Mouse (Mus musculus) ES-Bruce4 (cell line): ENCODE data around the gene Atp5c1. TPM values are rescaled to one million over a fixed set of nuclear protein-coding genes. Genes with fewer than 3 reads are reported as not detected.

Source experiments
- H3K27ac ChIP-seq: 2 replicates; pipeline ENCODE4 v1.5.1; 2012; ENCODE audit warnings: low read length, inconsistent platforms; ENCODE audit not compliant: insufficient read depth
- H3K27me3 ChIP-seq: 2 replicates; pipeline ENCODE4 v1.6.1; 2012; ENCODE audit warnings: mild to moderate bottlenecking, low read length, inconsistent platforms; ENCODE audit not compliant: control insufficient read depth, poor library complexity, insufficient read depth, severe bottlenecking
- H3K36me3 ChIP-seq: 2 replicates; pipeline ENCODE4 v1.6.1; 2012; ENCODE audit warnings: inconsistent platforms, mild to moderate bottlenecking, low read length, moderate library complexity; ENCODE audit not compliant: control insufficient read depth, poor library complexity, insufficient read depth, severe bottlenecking
- H3K4me1 ChIP-seq: one replicate; pipeline ENCODE4 v1.8.1; 2011; ENCODE audit warnings: low read length; ENCODE audit not compliant: control insufficient read depth, insufficient read depth
- H3K4me3 ChIP-seq: 2 replicates; pipeline ENCODE4 v1.5.1; 2011; ENCODE audit warnings: low read depth, mild to moderate bottlenecking, low read length
- H3K9ac ChIP-seq: 2 replicates; pipeline ENCODE4 v1.6.1; 2012; ENCODE audit warnings: low read depth, mild to moderate bottlenecking, inconsistent platforms; ENCODE audit not compliant: poor library complexity, severe bottlenecking
- H3K9me3 ChIP-seq: replicated peaks from 2 replicates; pipeline ENCODE4 v1.6.1; 2012; ENCODE audit warnings: mild to moderate bottlenecking, low read length, inconsistent platforms; ENCODE audit not compliant: control insufficient read depth, poor library complexity, insufficient read depth, severe bottlenecking
- CTCF ChIP-seq: IDR thresholded peaks from one replicate; pipeline ENCODE4 v1.8.1; 2011; ENCODE audit warnings: low read depth, low read length
- EP300 ChIP-seq: IDR thresholded peaks from 2 replicates; pipeline ENCODE4 v1.6.1; 2011; ENCODE audit warnings: low read depth, low read length; ENCODE audit not compliant: insufficient read depth
- POLR2A ChIP-seq: IDR thresholded peaks from one replicate; pipeline ENCODE4 v1.8.1; 2011; ENCODE audit warnings: low read length; ENCODE audit not compliant: insufficient read depth
- polyA plus RNA-seq: library from polyadenylated mRNA; stranded (reverse); fragments of >200 nt; gene quantifications from 2 replicates; pipeline ENCODE4 v1.2.4, GENCODE M21; 2011; ENCODE audit warnings: low read depth; ENCODE audit not compliant: missing spikeins, insufficient read depth, insufficient read length

Gene Atp5c1
- polyA plus RNA-seq, 1 experiment: 452 TPM

DNA sequence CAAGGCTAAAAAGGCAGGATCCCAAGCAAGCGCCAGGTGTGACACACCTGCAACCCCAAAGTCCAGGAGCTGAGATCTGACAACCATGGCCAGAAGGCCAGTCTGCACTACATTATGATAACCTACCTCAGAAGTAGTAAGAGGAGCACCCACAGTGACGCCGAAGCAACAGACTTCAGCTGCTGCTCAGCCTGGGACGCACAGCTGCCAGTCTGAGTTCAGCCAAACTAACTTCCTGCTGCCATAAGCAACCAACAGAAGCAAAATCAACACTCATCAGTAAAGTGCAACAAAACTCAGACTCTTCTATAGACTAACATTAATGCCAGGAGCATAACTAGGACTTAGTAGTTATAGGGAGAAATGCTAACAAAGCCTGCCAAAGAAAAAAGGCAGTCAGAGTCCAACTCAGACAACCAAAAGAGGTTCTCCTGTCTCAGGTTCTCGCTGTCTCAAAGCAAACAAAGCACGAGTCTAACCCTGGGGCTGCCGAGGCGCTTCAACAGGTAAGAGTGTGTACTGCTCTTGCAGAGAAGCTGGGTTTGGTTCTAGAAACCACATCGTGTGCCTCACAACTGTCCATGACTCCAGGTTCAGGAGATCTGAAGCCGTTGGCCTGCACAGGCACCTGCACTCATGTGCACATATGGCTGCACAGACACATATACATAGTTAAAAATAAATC, 65.2 kb downstream of the Atp5c1 start:
- Histone ChIP-seq H3K27ac (no peak overlapping the region), H3K9me3 (no peaks in the 10 kb centered on the region), H3K36me3 (no peaks in the 10 kb centered on the region), H3K9ac (no peak overlapping the region), H3K4me3 (no peak overlapping the region), H3K4me1 (no peaks in the 10 kb centered on the region), H3K27me3 (no peaks in the 10 kb centered on the region)
- TF ChIP-seq CTCF (no peak), POLR2A (no peak), EP300 (no peak)

GRCm38 (mm10) chr2:10010263-10010909, 69.9 kb downstream of the Atp5c1 start:
- no peak overlapping the region for H3K27ac ChIP-seq
- TF ChIP-seq CTCF (peak; percentile 7), POLR2A (no peak)
- no peaks in the 10 kb centered on the region for H3K4me1 ChIP-seq
- no peak overlapping the region for H3K9ac ChIP-seq
- no peaks in the 10 kb centered on the region for H3K27me3 ChIP-seq
- H3K36me3 ChIP-seq: no peaks in the 10 kb centered on the region
- no peak overlapping the region for H3K4me3 ChIP-seq
- no peaks in the 10 kb centered on the region for H3K9me3 ChIP-seq

- Histone ChIP-seq H3K36me3 (no peaks in the 10 kb centered on the region), H3K9ac (no peak overlapping the region)
- TF ChIP-seq POLR2A (no peak), CTCF (no peak), EP300 (no peak)
These were observed 70.5 kb downstream of the Atp5c1 start for GRCm38 (mm10) chr2:10009671-10010254.

GRCm38 (mm10) chr2:10008593-10008992, 71.7 kb downstream of the Atp5c1 start:
- no peak overlapping the region for H3K27ac ChIP-seq
- no peaks in the 10 kb centered on the region for H3K9me3 ChIP-seq
- H3K27me3 ChIP-seq: no peaks in the 10 kb centered on the region
- no peak overlapping the region for H3K9ac ChIP-seq
- no peak overlapping the region for H3K4me3 ChIP-seq
- no peaks in the 10 kb centered on the region for H3K4me1 ChIP-seq
- H3K36me3 ChIP-seq: no peaks in the 10 kb centered on the region
- no peak for TF ChIP-seq EP300
- no peak for TF ChIP-seq POLR2A
- TF ChIP-seq CTCF: no peak

More at GRCm38 (mm10) chr2:10009671-10010254, 70.5 kb downstream of the Atp5c1 start:
- no peaks in the 10 kb centered on the region for H3K9me3 ChIP-seq
- H3K27me3 ChIP-seq: no peaks in the 10 kb centered on the region
- no peak overlapping the region for H3K4me3 ChIP-seq
- no peaks in the 10 kb centered on the region for H3K4me1 ChIP-seq
- no peak overlapping the region for H3K27ac ChIP-seq

Other genes starting within 250 kb of the Atp5c1 start
- not detected in 2 replicates for gene 4930412O13Rik, start 199.3 kb downstream of the Atp5c1 start, polyA plus RNA-seq
- gene 9230102O04Rik, start 191.0 kb downstream of the Atp5c1 start, polyA plus RNA-seq: not detected in 2 replicates
- gene Gata3, start 190.5 kb downstream of the Atp5c1 start, polyA plus RNA-seq: 5.5 and 6.1 TPM in 2 replicates
- gene Taf3, start 31.9 kb downstream of the Atp5c1 start, polyA plus RNA-seq: 15.1 and 15.5 TPM in 2 replicates
- gene Kin, start 83 bp upstream of the Atp5c1 start, polyA plus RNA-seq: 26.0 and 29.6 TPM in 2 replicates
- gene Itih2, start 50.9 kb upstream of the Atp5c1 start, polyA plus RNA-seq: not detected in 2 replicates
- gene Itih5, start 73.1 kb upstream of the Atp5c1 start, polyA plus RNA-seq: 0.72 and 0.90 TPM in 2 replicates